Mouse (Mus musculus) G1E (cell line): ENCODE measurements around the gene Ntrk1.

Source experiments
- CTCF ChIP-seq: IDR thresholded peaks from 2 replicates; pipeline ENCODE4 v1.5.1; 2012; ENCODE audit warnings: low read depth, low read length, inconsistent platforms, mixed read lengths
- POLR2AphosphoS5 ChIP-seq: IDR thresholded peaks from 2 replicates; pipeline ENCODE4 v1.6.1; 2012; ENCODE audit warnings: low read depth, low read length, inconsistent platforms; ENCODE audit not compliant: insufficient replicate concordance

DNA sequence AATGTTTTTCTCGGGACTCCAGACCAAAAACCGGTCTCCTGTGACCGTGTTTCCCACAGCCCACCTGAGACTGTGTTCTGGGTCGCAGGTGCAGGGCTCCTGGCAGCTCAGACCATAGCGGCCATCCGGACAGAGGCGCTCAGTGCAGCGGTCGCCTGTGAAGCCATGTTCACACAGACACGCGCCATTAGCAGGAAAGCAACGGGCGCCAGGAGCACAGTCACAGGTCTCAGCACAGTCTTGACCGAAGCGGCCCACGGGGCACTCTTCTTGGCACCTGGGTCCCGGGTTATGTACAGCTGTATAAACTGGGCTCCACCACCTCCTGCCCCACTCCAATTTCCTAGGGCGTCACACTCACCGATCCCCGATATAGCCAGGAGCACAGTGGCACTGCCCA lies 38.5 kb downstream of the Ntrk1 start:
- TF ChIP-seq CTCF (no peak), POLR2AphosphoS5 (no peak)
